Mouse (Mus musculus) ES-E14 (cell line): Measurements from ENCODE around the gene Cep170.

ENCODE experiments used
- CHD2 ChIP-seq: IDR thresholded peaks from 2 replicates; pipeline ENCODE4 v1.6.1; 2014; ENCODE audit warnings: mild to moderate bottlenecking, low read depth, low read length, inconsistent platforms
- MAFK ChIP-seq: IDR thresholded peaks from 2 replicates; pipeline ENCODE4 v1.6.1; 2014; ENCODE audit warnings: mild to moderate bottlenecking, low read depth, low read length, inconsistent platforms; ENCODE audit not compliant: insufficient read depth

GRCm38 (mm10) chr1:176762295-176762694 lies 51.6 kb downstream of the Cep170 start:
- TF ChIP-seq CHD2 (no peak), MAFK (no peak)
